Mouse (Mus musculus) forebrain, postnatal 0 days (tissue): ENCODE results near the gene Myo5c. TPM values are rescaled to one million over a fixed set of nuclear protein-coding genes. Genes with fewer than 3 reads are reported as not detected.

Source experiments
- ATAC-seq: fragments of 200-750 bp; cut with Nextera tagmentation; 2 replicates; pipeline ENCODE4 v1.8.0; 2017; ENCODE audit warnings: mild to moderate bottlenecking, moderate library complexity
- DNase-seq: peaks from one replicate; pipeline ENCODE4 v3.0.0-alpha.2; 2015
- H3K27ac ChIP-seq: fragments of 300-500 bp; sonication (generic); 2 replicates; pipeline ENCODE4 v1.5.1; 2014; ENCODE audit warnings: low read depth, mild to moderate bottlenecking, antibody characterized with exemption, low read length, moderate library complexity, mixed read lengths
- H3K27me3 ChIP-seq: fragments of 300-500 bp; sonication (generic); 2 replicates; pipeline ENCODE4 v1.6.1; 2014; ENCODE audit warnings: mild to moderate bottlenecking, low read length, mixed read lengths; ENCODE audit not compliant: insufficient read depth
- H3K36me3 ChIP-seq: fragments of 300-500 bp; sonication (generic); 2 replicates; pipeline ENCODE4 v1.6.1; 2014; ENCODE audit warnings: mild to moderate bottlenecking, moderate library complexity; ENCODE audit not compliant: insufficient read depth
- H3K4me1 ChIP-seq: fragments of 300-500 bp; sonication (generic); 2 replicates; pipeline ENCODE4 v1.6.1; 2014; ENCODE audit warnings: antibody characterized with exemption; ENCODE audit not compliant: insufficient read depth
- H3K4me2 ChIP-seq: fragments of 300-500 bp; sonication (generic); 2 replicates; pipeline ENCODE4 v1.6.1; 2014; ENCODE audit warnings: low read depth, mild to moderate bottlenecking, moderate library complexity
- H3K4me3 ChIP-seq: fragments of 300-500 bp; sonication (generic); 2 replicates; pipeline ENCODE4 v1.5.1; 2014; ENCODE audit warnings: low read depth, low read length, mixed read lengths
- H3K9ac ChIP-seq: fragments of 300-500 bp; sonication (generic); 2 replicates; pipeline ENCODE4 v1.6.1; 2014; ENCODE audit warnings: mild to moderate bottlenecking
- H3K9me3 ChIP-seq: fragments of 300-500 bp; sonication (generic); 2 replicates; pipeline ENCODE4 v1.6.1; 2016; ENCODE audit warnings: low read length
- CTCF ChIP-seq: sonication (generic); IDR thresholded peaks from 2 replicates; pipeline ENCODE4 v1.5.1; 2016; ENCODE audit warnings: antibody characterized with exemption, control low read depth, low read depth
- WGBS: fragments of 180-500 bp; shearing (Covaris S2); extraction: QIAGEN DNeasy Blood & Tissue Kit; methylation state at CpG from one replicate; pipeline ENCODE4 v1.1.7; 2014; 5-methylcytosine and 5-hydroxymethylcytosine counted together
- polyA plus RNA-seq: library from polyadenylated mRNA; unstranded; fragments of >200 nt; fragmentation: Nextera tagmentation; extraction: Ambion mirVana; gene quantifications from 2 replicates; pipeline ENCODE4 v1.2.1, GENCODE M21; 2015
- total RNA-seq: library from RNA; depleted of rRNA; stranded (reverse); fragments of >200 nt; gene quantifications from 2 replicates; pipeline ENCODE4 v1.2.3, GENCODE M21; 2014

Myo5c gene
- total and polyA plus RNA-seq, 2 experiments from 2014 or later: 0.10 to 0.16 TPM

GRCm38 (mm10) chr9:75303033-75303432 lies 71.2 kb downstream of the Myo5c start:
- Histone ChIP-seq H3K36me3 (no peaks in the 10 kb centered on the region), H3K9ac (no peak overlapping the region), H3K4me1 (no peaks in the 10 kb centered on the region), H3K27me3 (no peaks in the 10 kb centered on the region), H3K4me3 (no peak overlapping the region), H3K27ac (no peak overlapping the region), H3K4me2 (no peak overlapping the region), H3K9me3 (no peaks in the 10 kb centered on the region)
- TF ChIP-seq CTCF: no peak
- DNase-seq (no peak), ATAC-seq (no peak)
- 82% methylated on average over 2 of the region's 2 CpGs for WGBS

GRCm38 (mm10) chr9:75303701-75304261 lies 72.0 kb downstream of the Myo5c start:
- DNase-seq (no peak), ATAC-seq (peak; percentile 23)
- H3K27ac ChIP-seq: no peak overlapping the region
- 43% methylated on average over 16 of the region's 16 CpGs for WGBS
- no peaks in the 10 kb centered on the region for H3K27me3 ChIP-seq
- no peak overlapping the region for H3K9ac ChIP-seq
- H3K36me3 ChIP-seq: no peaks in the 10 kb centered on the region
- H3K4me1 ChIP-seq: no peaks in the 10 kb centered on the region
- TF ChIP-seq CTCF: no peak
- no peak overlapping the region for H3K4me3 ChIP-seq
- H3K4me2 ChIP-seq: no peak overlapping the region
- H3K9me3 ChIP-seq: no peaks in the 10 kb centered on the region

GRCm38 (mm10) chr9:75304286-75304685 lies 72.5 kb downstream of the Myo5c start:
- WGBS: 33% methylated on average over 7 of the region's 7 CpGs

DNA sequence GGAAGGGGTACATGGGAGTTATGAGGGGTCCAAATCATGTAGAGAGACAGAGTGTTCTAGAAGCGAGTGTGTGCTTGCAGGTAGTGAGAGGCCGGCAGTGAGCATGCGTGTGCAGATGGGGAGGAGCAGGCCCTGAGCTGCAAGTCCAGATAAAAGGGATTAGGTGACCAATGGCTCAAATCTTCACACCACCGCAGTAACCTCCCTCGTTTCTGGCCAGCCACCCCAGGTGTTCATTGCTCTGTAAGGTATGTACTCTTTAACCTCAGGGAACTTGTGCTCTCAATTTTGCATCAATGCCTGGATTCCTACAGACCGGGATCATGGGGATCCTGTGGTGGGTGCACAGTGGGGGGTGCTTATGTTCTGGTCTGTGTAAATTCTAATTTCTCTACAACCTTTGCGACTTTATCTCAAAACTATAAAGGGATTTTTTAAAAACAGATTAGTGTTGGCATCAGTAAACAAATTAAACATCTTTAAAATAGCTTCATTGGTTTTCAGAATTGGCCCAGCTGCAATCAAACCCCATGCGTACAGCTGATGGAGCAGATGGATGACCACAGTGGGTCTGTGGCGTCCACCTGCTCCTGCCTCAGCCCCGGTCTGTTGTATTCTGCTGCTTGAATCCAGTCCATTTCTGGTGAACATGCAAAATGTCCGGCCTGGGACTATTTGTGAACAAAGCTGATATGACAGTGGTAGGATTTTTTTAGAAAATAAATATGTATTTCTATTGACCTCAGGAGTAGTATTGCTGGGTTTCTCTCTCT lies 74.5 kb downstream of the Myo5c start, which contains the start of gene Gnb5:
Gene Gnb5, plus strand, starts transcription at position 163 of the 773 bp plus-strand sequence.
- no peak for TF ChIP-seq CTCF
- no peaks in the 10 kb centered on the region for H3K9me3 ChIP-seq
- peak; percentile 42 for DNase-seq
- H3K9ac ChIP-seq: no peak within 1 kb of the TSS
- WGBS: 68% methylated on average over 11 of the region's 11 CpGs
- H3K27ac ChIP-seq: no peak within 1 kb of the TSS
- no peak within 1 kb of the TSS for H3K4me3 ChIP-seq
- H3K36me3 ChIP-seq: no peaks in the 10 kb centered on the region
- no peak for ATAC-seq
- H3K4me2 ChIP-seq: no peak within 1 kb of the TSS
- no peaks in the 10 kb centered on the region for H3K4me1 ChIP-seq
- H3K27me3 ChIP-seq: no peaks in the 10 kb centered on the region

More at GRCm38 (mm10) chr9:75304286-75304685, 72.5 kb downstream of the Myo5c start:
- Histone ChIP-seq H3K4me3 (no peak overlapping the region), H3K9ac (no peak overlapping the region), H3K27me3 (no peaks in the 10 kb centered on the region), H3K4me2 (no peak overlapping the region), H3K4me1 (no peaks in the 10 kb centered on the region), H3K36me3 (no peaks in the 10 kb centered on the region), H3K9me3 (no peaks in the 10 kb centered on the region), H3K27ac (no peak overlapping the region)
- no peak for TF ChIP-seq CTCF
- ATAC-seq (no peak), DNase-seq (no peak)

GRCm38 (mm10) chr9:75307015-75307414 lies 75.2 kb downstream of the Myo5c start:
- Histone ChIP-seq H3K36me3 (no peaks in the 10 kb centered on the region), H3K27me3 (no peaks in the 10 kb centered on the region), H3K4me3 (no peak overlapping the region), H3K9ac (no peak overlapping the region), H3K27ac (no peak overlapping the region), H3K9me3 (no peaks in the 10 kb centered on the region), H3K4me1 (no peaks in the 10 kb centered on the region), H3K4me2 (no peak overlapping the region)
- WGBS: 77% methylated on average over 5 of the region's 5 CpGs
- ATAC-seq: no peak
- DNase-seq: no peak
- TF ChIP-seq CTCF: no peak

DNA sequence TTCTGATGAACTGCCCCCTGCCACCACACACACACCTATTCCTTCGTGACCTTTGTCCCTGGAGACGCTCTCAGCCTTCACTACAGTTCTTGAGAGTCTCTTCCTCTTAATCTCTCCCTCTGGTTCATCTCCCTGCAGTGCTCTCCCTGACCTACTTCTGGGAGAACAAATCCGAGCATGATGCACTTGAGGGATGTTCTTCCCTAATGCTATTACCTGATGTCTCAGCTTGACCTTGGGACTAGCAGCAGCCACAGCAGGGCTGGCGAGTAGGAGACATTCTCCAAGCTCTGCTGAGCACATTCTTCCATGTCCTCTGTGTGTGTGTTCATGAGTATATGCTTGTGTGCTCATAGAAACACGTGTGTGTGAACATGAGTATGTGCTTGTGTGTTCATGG lies 76.8 kb downstream of the Myo5c start:
- H3K36me3 ChIP-seq: no peaks in the 10 kb centered on the region

GRCm38 (mm10) chr9:75312008-75312407 lies 80.2 kb downstream of the Myo5c start:
- peak; percentile 90 for DNase-seq
- H3K27me3 ChIP-seq: no peaks in the 10 kb centered on the region
- H3K9ac ChIP-seq: no peak overlapping the region
- ATAC-seq: 0 out of 2 replicates have a peak, but pooled peaks have one; percentile 23
- H3K4me1 ChIP-seq: peaks cover 12% of the 10 kb centered on the region
- H3K9me3 ChIP-seq: no peaks in the 10 kb centered on the region
- no peak overlapping the region for H3K4me3 ChIP-seq
- H3K36me3 ChIP-seq: no peaks in the 10 kb centered on the region
- TF ChIP-seq CTCF: peak; percentile 89
- WGBS: 18% methylated on average over 4 of the region's 4 CpGs
- H3K27ac ChIP-seq: no peak overlapping the region
- H3K4me2 ChIP-seq: no peak overlapping the region

More for the DNA sequence above, 76.8 kb downstream of the Myo5c start:
- Histone ChIP-seq H3K9ac (no peak overlapping the region), H3K27ac (no peak overlapping the region), H3K4me3 (no peak overlapping the region), H3K27me3 (no peaks in the 10 kb centered on the region), H3K9me3 (no peaks in the 10 kb centered on the region), H3K4me2 (no peak overlapping the region), H3K4me1 (no peaks in the 10 kb centered on the region)
- no peak for TF ChIP-seq CTCF
- DNase-seq (no peak), ATAC-seq (no peak)
- WGBS: 72% methylated on average over 5 of the region's 5 CpGs
